Mouse (Mus musculus) ovary, adult 18-20 months (tissue): ENCODE results near the gene Tle3.
A peak's percentile ranks its signal among the peaks of the same experiment; 100 is the strongest.

ENCODE experiments used
- DNase-seq: peaks from one replicate; pipeline ENCODE4 v3.0.0; 2022; ENCODE audit warnings: low spot score, mixed read lengths

Tle3 gene

DNA sequence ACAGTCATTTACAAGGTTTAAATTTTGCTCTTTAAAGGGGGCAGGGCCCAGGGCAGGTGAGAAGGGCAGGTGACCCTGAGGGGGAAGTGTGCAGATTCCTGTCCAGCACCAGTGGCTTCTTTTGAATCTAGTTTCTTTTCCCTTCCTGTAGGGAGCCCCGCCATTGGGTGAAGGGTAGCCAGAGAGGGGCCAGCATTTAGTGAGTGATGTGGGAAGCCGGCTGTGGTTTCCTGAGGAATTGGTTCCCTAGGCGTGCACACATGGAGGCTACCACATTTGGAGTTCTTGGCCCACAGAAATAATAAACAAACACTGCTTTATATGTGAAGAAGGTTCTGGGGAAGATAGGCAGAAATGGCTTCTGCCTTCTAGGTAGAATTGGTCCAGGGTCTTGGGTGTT, 4.5 kb downstream of the Tle3 start:
- no peak for DNase-seq

- no peak for DNase-seq
Measured at GRCm38 (mm10) chr9:61377706-61378479, 5.7 kb downstream of the Tle3 start.

DNA sequence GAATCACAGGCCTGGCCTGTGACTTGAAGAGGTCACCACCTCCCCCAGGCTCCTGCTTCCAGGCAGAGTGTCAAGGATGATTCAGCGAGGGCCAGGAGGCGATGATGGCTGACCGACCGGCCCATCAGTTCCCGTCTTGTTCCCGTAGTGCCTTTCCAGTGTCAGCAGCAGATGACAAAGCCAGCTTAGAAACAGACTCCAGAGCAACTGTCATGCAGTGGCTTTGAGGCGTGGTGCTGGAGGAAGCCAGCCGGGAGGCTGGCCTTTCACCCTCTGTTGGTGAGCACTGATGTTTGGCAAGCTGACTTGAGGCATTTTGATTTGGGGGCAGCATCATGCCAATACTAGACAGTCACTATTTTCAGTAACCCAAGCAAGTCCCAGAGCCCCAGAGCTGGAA, 6.3 kb downstream of the Tle3 start:
- DNase-seq: no peak

DNA sequence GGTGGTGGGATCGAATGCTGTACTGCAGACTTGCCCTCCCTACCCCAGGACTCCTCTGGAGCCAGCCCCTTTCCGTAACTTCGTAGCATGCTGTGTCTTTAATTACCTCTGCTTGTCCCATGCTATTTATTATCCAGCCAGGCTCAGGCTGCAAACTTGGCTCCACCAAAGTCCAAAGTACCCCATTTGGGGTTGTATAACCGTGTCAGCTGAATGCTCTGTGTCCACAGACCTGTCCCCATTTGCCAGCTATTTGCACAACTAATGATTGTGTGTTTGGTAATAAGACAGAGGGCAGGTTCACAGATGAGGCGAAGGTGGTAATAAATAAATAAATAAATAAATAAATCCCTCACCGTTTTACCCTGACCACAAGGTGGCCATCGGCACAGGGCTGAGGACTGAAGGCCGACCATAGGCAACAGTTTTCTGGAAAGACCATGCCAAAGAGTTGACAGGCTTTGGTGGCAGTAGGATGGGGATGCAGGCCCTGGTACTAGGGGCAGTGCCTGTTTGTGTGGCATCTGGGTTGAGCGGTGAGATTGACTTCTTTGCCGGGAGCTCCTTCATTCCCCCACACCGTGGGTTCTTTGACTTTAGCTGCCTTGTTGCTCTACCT, 7.0 kb downstream of the Tle3 start:
- DNase-seq: no peak

DNA sequence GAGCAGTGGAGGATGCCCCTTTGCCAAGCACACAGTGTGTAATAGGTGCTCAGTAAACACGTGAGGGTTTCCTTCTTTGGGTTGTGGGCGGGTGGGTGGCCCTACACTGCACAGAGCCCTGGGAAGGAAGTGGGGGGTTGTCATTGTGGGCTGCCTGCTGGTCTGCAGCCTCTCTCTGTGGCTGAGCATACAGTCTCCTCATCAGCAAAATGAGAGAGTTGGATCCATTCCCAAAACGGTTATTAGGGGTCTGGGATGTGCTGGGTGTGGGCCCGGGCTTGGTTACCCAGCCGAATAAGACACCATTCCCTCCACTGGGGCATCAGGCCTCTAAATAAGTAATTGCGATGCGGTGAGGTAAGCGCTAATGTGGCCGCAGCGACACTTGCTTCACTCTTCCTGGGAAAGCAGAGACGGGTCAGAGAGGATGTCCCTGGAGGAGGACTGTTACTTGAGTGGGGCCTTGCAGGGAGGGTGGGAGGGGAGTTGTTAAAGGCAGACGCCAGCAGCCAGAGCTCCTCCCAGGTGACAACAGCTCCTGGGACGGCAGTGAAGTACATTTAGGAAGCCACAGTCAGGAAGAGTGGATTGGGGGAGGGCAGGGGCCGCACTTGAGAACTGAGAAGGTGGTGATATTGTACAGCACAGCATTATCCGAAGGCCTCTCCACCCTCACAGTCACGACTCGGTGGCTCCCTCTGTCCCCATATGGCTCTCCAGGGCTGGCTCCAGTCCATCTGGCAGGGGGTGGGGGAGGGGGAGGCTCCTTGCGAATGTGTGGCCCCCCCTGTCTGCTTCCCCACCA, 8.3 kb downstream of the Tle3 start:
- no peak for DNase-seq

GRCm38 (mm10) chr9:61381063-61381408, 8.9 kb downstream of the Tle3 start:
- no peak for DNase-seq

DNA sequence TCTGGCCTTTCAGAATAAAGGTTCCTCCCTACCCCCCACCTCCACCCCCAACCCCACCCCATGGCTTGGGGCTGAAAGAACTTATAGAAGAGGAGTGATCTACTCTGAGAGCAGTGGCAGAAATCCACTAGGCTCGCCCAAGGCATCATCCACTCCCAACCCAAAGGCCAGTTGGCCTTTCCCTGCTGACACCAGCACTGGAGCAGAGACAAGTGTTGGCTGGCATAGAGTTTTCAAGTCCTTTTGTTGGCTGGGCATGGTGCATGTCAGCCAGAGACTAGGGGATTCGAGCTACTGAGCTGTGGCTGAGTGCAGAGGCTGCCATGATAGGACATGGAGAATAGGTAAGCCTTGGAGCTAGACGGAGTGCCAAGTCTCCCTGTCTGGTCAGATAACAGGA, 9.3 kb downstream of the Tle3 start:
- no peak for DNase-seq

DNA sequence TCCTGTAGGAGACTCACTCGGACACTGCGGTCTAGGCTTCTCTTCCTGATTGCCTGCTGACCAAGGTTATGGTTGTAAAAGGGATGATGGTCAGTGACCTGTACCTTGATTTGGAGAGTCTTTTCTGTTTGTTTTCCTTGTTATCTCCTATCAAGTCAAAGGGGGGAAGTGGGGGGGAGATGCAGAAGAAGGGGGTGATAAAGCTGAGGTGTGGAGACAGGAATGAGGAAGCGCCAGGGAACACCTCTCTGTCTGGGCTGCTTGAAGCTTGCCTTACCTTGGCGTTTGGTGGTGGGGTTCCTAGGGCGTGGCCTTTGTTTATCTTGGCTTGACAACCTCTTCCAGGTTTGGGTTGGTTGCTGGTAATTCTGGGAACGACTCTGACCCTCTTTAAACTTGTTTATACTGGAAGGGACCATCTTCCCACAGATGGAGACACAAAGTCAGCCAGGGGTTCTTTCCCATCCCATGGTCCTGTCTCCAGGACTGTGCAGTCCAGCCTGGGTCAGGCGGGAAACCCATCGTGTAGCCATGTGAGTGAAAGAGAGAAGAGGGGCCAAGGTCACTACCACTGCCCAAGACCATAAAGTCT, 10.5 kb downstream of the Tle3 start:
- DNase-seq: no peak

GRCm38 (mm10) chr9:61384101-61384500, 11.9 kb downstream of the Tle3 start:
- no peak for DNase-seq

DNA sequence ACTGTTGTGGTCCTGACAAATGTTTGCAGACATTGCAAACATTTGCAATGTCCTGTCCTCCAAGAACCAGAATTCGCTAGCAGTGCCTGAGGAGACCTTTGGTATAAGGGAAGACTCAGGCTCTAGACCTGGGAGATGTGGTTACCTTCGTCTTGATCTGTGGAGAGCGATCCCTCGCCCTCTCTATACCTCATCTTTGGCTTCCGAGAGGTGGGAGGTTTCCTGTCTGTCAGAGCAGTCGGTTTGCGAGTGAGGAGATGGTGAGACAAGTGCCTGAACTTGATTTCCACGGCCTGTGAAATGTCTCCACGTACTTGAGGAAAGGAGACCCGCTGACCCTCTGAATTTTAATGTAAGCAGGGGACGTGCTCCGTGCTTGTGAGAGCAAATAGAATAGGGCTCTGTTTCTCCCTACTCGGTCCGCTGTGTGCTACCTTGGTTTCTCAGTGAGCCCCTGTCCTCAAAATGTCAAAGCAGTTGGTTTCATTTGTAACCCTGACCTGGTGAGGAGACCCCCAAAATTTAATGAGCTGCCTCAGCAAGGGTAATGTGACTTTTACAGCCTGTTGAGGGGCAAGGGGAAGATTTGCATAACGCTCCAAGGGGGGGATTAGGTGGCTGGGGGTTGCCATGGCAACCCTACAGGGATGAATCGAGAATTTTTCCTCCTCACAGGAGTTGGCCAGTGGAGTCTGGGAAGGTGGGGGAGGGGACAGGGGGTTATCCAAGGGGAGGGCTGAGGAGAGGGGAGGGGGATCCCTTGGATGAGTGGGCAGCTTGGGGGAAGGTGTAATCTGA, 12.7 kb downstream of the Tle3 start:
- no peak for DNase-seq

GRCm38 (mm10) chr9:61385753-61386152, 13.6 kb downstream of the Tle3 start:
- no peak for DNase-seq

GRCm38 (mm10) chr9:61386314-61386713, 14.1 kb downstream of the Tle3 start:
- DNase-seq: no peak

- DNase-seq: no peak
Measured at GRCm38 (mm10) chr9:61387797-61388196, 15.6 kb downstream of the Tle3 start.

GRCm38 (mm10) chr9:61388214-61388613, 16.0 kb downstream of the Tle3 start:
- DNase-seq: no peak

DNA sequence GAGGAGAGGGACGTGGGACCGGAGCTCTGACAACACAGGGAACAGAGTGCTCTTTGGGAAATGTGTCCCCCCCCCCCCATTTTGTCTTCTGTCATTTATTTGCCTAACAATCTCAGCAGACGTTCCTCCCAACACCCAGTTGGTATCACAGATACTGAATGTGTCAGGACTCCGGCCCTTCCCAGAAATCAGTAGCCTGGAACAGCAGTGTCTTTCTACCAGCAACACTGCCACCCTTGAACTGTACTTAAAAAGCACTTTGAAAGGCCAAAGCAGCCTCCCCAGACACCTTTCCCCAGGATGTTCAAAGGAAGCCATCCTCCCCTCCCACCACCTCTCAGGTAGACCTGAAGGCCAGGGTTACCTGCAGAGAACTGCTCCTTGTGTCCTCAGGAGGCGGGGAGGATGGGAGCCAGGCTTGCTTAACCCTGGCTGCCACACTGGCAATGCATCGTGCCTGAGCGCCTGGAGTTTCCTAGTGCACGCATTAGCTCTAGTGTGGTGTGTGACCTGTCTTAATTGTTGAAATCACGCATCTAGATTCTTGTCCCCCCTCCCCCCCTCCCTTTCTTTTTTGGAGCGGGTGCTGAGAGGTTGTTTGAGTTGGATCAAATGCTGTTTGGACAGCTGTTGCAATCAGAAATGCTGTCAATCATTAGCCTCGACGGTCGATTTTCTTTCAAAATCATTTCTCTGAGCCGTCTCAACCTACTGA, 16.7 kb downstream of the Tle3 start:
- DNase-seq: no peak

DNA sequence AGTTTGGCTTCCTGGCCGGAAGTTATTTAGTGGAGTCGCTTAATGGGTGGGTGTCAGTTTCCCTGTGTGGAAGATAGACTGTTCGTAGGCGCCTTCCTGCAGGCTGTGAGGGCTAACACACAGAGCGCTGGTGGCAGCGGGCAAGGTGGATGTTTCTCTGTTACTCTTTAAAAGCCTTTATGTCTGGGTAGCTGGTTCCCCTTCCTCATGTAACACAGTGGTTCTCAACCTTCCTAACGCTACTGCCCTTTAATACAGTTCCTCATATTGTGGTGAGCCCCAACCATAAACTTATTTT, 17.2 kb downstream of the Tle3 start:
- no peak for DNase-seq

DNA sequence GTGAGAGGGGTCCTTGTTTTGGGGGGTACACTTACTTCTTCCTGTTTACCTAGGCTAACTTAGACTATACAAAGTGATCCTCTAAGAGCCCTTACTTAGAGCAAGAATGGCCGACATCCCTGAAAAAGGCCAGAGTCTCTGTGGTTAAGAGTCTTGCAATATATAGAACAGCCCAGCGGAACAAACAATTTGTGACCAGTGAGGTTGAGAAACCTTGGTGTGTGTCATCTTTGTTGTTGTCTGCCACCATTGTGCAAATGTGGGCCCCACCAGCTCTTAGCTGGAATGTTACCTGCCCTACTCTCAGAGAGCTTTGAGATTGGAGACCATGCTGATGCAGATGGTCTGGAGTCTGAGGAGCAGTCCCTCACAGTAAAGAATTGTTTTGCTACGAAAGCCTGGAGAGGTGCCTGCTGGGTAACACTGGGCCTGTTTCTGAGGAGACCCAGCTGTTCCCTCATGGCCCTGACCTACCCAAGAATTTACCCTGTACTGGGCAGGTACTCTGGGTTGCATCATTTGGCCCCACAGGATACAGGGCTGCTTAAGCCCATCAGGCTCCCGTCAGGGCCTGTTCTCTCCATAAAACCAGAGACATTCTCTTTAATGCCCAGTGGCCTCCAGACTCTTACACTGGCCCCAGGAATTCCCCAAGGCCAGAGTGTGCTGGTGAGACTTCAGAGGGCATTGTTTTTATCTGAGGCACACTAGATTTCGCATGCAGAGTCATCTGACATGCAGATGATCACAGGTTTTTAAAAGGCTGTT, 19.6 kb downstream of the Tle3 start:
- peak; percentile 57 for DNase-seq

GRCm38 (mm10) chr9:61392338-61392620, 20.1 kb downstream of the Tle3 start:
- DNase-seq: no peak

DNA sequence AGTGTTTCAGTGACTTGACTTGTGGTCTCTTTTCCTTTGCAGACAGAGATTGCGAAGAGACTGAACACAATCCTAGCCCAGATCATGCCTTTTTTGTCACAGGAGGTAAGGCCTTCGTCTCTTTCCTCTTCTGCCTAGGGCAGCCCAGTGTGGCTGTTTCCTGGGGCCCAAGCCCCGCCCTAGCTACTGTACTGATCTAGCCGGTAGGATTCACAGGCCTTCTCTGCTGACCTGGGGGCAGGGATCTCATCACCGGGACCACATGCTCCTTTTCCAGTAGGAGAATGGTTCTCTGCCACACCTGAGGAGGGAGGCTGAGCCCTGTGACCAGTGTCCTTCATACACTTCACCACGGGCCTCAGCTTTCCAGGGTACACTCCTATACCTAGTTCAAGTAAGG, 21.0 kb downstream of the Tle3 start:
- no peak for DNase-seq

DNA sequence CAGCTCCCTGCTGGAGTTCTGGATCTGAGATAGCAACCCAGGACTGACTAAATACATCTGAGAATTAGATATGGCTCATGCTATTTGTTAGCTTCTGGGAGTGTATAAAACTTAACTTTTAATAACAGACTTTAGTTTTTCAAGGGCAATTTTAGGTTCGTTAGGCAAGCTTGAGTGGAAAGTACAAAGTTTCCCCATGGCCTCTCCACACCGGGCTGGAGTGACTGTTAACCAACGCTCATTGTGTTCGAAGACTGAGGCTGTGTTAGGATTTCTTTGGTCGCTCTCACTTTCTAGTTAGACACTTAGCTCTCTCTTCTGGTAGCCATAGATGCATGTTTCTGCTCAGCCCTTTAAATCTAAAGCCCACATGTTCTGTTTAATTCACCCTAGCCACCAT, 21.7 kb downstream of the Tle3 start:
- no peak for DNase-seq

DNA sequence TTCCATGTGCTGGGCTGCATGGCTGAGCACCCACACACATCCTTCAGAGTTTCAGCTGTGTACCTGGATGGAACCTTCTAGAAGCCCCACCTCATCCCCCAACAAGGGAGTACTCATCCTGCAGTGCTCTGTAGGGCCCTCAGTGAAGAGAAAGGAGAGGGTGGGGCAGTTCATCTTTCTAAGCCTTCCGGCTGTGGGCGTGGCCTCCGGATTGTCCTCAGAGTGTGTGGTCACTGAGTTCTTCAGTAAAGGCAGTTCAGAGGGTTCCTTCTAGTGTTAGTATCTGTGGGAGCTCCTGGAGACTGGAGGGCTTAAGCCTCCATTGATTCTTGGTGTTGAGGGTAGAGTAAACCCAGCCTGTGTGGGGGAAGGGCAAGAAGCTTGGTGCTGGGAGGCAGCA, 22.9 kb downstream of the Tle3 start:
- no peak for DNase-seq
